Mouse (Mus musculus) mouse trophoblast stem cell (cell line): ENCODE measurements around the gene Inafm1.
"Not testable (repeated sequence)": the region's sequence is repeated elsewhere in the genome, so short reads cannot be mapped to it uniquely, and the experiment has no call there.

Experiments used
- in situ Hi-C, 2 experiments: fragments of 300-500 bp; cut with MseI, MboI; formaldehyde crosslinking; loops; 2 replicates in 1 of 2; 3 replicates in 1 of 2; pipeline ENCODE4 v1.15.1; 2025

Inafm1 gene

GRCm38 (mm10) chr7:16273081-16273765 lies at the start of gene Inafm1:
Gene Inafm1 (minus strand): TSS chr7:16273617.
- in situ Hi-C loops, result loop anchor here (5.0 kb wide), 2 partner anchors 51 to 81 kb away; partner anchors contain the start of gene Dhx34 (in 1 of the 2)

DNA sequence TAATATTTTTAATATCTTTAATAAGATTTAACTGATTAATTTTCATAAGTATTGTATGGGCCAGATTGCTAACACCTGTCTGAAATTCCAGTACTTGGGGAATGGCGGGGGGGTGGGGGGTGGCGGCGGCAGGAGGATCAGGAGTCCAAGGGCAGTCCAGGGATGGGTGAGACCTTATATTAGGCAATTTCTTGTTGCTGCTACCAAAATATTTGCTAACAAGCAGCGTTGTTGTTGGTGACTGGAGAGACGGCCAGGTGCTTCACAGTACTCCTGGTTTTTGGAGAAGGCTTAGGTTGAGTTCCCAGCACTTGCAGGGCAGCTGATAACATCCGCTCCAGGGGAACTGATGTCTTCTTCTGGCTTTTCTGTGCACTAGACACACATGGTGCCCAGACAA lies 47.1 kb upstream of the Inafm1 start:
- in situ Hi-C loops, result no loop called here

GRCm38 (mm10) chr7:16319216-16319615 lies 45.8 kb upstream of the Inafm1 start:
- in situ Hi-C loops, result no loop called here

DNA sequence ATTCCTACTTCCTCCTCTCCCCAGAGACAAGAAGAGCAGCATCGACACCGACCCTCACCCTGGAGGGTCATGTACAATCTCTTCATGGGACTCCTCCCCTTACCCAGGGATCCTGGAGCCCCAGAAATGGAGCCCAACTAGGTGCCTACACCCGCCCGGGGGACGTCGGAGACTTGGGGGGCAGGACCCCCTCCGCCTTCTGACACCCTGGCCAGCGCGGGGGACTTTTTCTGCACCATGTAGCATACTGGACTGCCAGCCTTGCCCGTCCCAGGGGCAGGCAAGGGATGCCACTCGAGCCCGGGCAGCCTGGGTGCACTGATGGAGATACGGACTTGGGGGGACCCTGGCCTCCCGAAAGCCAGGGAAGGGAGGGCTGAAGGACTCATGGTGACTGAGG lies 43.7 kb upstream of the Inafm1 start:
- in situ Hi-C loops, result no loop called here

GRCm38 (mm10) chr7:16315222-16315759 lies 41.9 kb upstream of the Inafm1 start:
- in situ Hi-C loops, result no loop called here

- in situ Hi-C loops, result no loop called here
Measured at GRCm38 (mm10) chr7:16314221-16314775, 40.9 kb upstream of the Inafm1 start.

DNA sequence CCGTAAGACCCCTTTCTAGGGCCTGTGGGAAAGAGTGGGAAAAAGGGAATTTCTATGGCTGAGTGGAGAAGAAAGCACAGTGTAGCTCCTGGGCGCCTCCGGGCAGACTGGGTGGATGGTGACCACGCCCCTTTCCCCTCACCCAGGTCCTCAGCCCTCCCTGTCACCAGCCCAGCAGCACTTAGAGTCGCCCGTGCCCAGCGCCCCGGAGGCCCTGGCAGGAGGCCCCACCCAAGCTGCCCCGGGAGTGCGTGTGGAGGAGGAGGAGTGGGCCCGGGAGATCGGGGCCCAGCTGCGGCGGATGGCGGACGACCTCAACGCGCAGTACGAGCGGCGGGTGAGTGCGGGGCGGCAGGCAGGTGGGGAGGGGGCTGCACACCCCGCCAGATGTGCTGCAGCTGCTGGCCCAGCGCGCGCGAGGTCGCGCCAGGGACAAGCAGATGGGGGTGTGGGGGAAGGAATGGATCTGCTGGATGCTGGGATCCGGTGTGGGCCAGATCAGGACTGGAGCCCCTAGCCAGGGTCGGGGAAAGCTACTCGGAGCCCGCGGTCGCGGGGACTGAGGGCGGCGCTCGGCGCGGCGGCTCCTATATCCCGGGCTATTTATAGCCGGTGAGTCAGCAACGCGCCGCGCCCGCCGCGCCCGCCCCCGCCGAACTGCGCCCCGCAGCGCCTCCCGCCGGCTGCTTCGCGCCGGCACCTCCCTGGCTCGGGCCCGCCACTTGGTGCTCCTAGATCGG lies 40.2 kb upstream of the Inafm1 start:
- in situ Hi-C loops, result no loop called here

DNA sequence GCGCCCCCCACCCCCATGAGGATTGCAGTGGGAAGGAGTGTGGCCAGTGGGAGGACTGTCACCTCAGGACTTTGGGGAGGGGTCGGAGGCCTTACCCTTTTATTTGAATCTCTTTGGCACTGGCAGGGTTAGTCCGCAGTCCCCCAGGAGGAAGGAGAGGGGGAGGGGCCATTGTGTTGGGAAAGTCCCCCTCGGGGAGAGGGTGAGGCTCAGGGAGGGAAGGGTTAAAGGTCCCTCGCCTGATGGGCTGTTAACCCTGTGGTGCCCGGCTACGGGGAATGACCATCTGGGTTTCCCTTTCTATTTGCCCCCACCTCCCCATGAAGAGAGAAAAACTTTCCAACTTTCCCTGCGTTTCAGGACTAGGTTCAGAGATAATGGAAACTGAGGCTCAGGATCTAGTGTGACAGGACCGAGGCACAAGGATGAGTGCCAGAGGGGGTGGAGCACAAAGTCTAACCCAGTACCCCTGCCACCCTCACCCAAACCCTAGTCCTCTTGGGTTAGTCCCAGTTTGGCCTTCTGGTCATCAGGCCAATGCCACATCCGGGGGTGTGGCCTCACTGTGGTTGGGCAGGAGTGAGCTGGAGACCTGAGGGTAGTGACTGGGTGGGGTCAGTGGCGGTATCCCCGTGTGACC lies 39.4 kb upstream of the Inafm1 start:
- in situ Hi-C loops, result no loop called here

GRCm38 (mm10) chr7:16312011-16312671 lies 38.7 kb upstream of the Inafm1 start:
- in situ Hi-C loops, result no loop called here

- in situ Hi-C loops, result no loop called here
Measured at GRCm38 (mm10) chr7:16311453-16312004, 38.1 kb upstream of the Inafm1 start.

- in situ Hi-C loops, result no loop called here
Measured at GRCm38 (mm10) chr7:16310521-16311452, 37.4 kb upstream of the Inafm1 start.

GRCm38 (mm10) chr7:16310020-16310520 lies 36.7 kb upstream of the Inafm1 start:
- in situ Hi-C loops, result no loop called here

GRCm38 (mm10) chr7:16309318-16310019 lies 36.1 kb upstream of the Inafm1 start:
- in situ Hi-C loops, result no loop called here

DNA sequence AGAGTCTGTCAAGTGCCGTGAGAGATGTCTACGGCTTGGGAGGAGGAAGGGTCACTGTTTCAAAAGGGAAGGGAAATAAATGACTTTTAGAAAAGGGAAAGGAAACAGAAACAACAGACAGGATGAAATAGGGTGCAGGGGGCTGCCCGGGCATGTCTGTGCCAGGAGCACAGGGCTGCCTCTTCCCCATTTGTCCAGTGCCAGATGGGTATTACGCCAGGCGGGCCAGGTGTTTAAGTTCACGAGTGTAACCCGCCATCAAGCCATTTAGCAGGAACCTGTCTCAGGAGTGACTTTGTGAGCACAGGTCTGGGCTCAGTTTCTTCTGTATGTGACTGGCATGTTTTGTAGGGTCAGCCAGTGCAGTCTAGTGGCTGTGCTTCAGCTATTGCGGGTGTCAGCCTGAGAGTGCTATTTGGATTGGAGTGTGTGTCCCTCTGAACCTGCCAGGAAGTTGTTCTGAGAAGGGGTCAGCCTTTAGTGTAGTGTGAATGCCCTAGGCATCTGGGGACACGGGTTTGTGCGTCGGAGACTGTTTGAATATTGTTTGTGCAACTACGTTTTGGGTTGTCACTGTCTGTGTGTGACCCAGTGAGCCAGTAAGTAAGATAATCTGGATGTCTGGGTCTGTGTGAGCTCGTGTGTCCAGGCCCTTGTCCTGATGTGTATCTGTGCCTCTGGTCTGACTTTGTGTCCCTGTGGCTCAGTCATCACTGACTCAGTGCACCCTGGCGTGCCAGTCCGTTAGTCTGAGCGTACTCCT lies 35.3 kb upstream of the Inafm1 start:
- in situ Hi-C loops, result no loop called here

DNA sequence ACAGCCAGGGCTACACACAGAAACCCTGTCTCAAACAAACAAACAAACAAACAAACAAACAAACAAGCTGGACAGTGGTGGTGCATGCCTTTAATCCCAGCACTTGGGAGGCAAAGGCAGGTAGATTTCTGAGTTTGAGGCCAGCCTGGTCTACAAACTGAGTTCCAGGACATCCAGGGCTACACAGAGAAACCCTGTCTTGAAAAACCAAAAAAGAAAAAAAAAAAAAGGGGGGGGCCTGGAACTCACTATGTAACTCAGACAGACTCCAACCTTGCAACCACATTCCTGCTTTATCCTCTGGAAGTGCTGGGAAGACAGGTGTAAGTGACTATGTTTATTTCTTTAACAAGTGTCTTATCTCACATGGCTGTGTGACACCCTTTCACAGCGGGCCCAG lies 34.7 kb upstream of the Inafm1 start, which contains the start of gene Bbc3:
Gene Bbc3 (plus strand): TSS at position 301 of the 400 bp plus-strand sequence.
- in situ Hi-C loops, result not testable (repeated sequence)

DNA sequence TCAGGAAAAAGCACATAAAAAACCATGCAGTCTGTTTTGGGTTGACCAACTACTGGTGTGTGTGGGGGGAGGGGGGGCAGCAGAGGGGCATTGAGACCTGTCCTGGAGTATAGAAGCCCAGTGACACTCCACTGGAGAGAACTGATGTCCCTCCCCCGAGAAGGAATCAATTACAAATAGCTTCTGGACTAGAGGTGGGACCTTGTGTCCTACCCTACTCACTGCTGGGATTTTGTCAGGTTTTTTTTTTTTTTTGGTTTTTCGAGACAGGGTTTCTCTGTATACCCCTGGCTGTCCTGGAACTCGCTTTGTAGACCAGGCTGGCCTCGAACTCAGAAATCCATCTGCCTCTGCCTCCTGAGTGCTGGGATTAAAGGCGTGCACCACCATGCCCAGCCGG lies 33.7 kb upstream of the Inafm1 start:
- in situ Hi-C loops, result not testable (repeated sequence)

GRCm38 (mm10) chr7:16299419-16300035 lies 26.1 kb upstream of the Inafm1 start:
- in situ Hi-C loops, result no loop called here

DNA sequence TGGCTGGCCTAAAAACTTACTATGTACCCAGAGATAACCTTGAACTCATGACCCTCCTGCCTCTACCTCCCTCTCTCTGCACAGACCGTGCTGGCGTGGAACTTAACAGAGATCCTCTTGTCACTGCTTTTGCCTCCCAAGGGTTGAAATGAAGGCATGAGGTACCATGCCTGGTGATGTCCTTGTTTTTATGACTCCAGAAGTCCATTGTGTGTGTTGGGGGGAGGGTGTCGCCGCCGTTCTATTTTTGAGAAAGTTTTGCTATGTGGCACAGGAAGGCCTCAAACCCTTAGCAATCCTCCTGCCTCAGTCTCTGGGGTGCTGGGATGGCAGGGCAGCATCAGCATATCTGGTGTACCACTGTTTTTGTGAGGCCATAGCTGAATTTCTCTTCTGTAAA lies 25.5 kb upstream of the Inafm1 start:
- in situ Hi-C loops, result no loop called here
